ENCODE assay signal across 34 mouse cellular contexts in the genomic region with DNA sequence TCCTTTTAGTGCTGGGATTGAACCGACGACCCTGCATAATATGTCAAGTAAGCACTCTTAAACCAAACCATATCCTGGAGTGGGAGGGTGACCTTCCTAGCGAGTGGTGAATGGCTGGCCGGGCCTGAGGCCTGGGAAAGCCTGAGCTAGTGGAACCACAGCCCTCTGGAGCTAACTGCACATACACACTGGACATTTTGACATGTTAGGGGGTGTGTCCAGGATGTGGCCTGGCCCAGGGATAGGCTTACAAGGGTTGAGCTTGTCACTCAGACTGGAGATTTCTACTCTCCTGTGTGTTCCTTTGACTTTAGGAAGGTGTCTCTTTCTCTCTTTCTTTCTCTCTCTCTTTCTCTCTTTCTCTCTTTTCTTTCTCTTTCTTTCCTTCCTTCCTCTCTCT.
"Had no signal": no experiment of that assay in that cellular context is flagged by ENCODE, and none has a peak within 500 bp of the region (broad histone marks: within the 10 kb centered on the region; RNA-seq: fewer than 3 reads in every experiment).

No protein-coding gene starts in this region.

- ATAC-seq: hindbrain, embryonic 16.5 days; hindbrain, postnatal 0 days; inflammation-experienced regulatory T-cells, adult 6 months; intestine, embryonic 15.5 days; intestine, embryonic 16.5 days; intestine, postnatal 0 days had no signal

- H3K4me1 ChIP-seq: hindbrain, embryonic 10.5 days; hindbrain, embryonic 12.5 days; hindbrain, embryonic 13.5 days; hindbrain, embryonic 15.5 days; intestine, embryonic 15.5 days; kidney, embryonic 15.5 days had no signal

- H3K4me3 ChIP-seq: heart, embryonic 12.5 days; heart, embryonic 13.5 days; heart, embryonic 15.5 days; hindbrain, embryonic 10.5 days; hindbrain, embryonic 12.5 days; hindbrain, embryonic 13.5 days; hindbrain, embryonic 15.5 days; intestine, embryonic 15.5 days; kidney, embryonic 15.5 days; layer of hippocampus, adult 2 months; left cerebral cortex, adult 2 months had no signal

- DNase-seq: heart, postnatal 10 days; heart, postnatal 14 days; heart, postnatal 36 days; heart, postnatal 4 days; kidney, adult 11 months; kidney, adult 18-20 months; kidney, adult 2 months; kidney, adult 8-10 months; kidney, adult 9 months; kidney, postnatal 10 days; kidney, postnatal 14 days; kidney, postnatal 25 days; kidney, postnatal 36 days; kidney, postnatal 4 days; layer of hippocampus, adult 9-11 months; layer of hippocampus, postnatal 36 days had no signal

- H3K27ac ChIP-seq: heart, embryonic 13.5 days; heart, embryonic 15.5 days; hindbrain, embryonic 10.5 days; hindbrain, embryonic 12.5 days; hindbrain, embryonic 13.5 days; hindbrain, embryonic 14.5 days; hindbrain, embryonic 15.5 days; hindbrain, postnatal 0 days; intestine, embryonic 15.5 days; kidney, embryonic 15.5 days; kidney, postnatal 0 days; layer of hippocampus, adult 2 months; left cerebral cortex, adult 2 months had no signal

- H3K27me3 ChIP-seq: heart, embryonic 15.5 days; hindbrain, embryonic 12.5 days; hindbrain, embryonic 13.5 days; hindbrain, embryonic 15.5 days; intestine, embryonic 15.5 days; kidney, embryonic 15.5 days had no signal
